Mouse (Mus musculus): ENCODE results near the gene Prkar1a. TPM values are rescaled to one million over a fixed set of nuclear protein-coding genes. Genes with fewer than 3 reads are reported as not detected.

The Prkar1a gene
- total RNA-seq, 2 experiments from 2014 or later: 428 to 430 TPM

DNA sequence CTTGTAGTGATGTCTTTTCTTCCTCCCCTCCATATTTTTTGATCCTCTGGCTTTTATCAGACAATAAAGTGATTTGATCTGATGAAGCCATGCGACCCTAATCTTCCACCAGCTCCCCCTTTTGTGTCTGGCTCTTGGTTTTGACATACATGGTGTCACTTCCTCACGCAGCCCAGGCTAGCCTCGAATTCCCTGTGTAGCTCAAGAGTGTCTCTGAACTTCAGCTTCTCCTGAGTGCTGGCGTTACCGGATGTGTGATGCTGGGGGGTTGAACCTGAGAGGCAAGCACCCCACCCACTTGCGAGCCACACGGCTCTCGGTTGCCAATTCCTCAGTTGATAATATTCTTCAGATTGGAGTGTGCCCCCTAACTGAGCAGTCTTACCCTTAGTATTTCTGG, 23.2 kb downstream of the Prkar1a start:
- no peak for DNase-seq (ENCODE audit: low spot score in 2 of 2)

DNA sequence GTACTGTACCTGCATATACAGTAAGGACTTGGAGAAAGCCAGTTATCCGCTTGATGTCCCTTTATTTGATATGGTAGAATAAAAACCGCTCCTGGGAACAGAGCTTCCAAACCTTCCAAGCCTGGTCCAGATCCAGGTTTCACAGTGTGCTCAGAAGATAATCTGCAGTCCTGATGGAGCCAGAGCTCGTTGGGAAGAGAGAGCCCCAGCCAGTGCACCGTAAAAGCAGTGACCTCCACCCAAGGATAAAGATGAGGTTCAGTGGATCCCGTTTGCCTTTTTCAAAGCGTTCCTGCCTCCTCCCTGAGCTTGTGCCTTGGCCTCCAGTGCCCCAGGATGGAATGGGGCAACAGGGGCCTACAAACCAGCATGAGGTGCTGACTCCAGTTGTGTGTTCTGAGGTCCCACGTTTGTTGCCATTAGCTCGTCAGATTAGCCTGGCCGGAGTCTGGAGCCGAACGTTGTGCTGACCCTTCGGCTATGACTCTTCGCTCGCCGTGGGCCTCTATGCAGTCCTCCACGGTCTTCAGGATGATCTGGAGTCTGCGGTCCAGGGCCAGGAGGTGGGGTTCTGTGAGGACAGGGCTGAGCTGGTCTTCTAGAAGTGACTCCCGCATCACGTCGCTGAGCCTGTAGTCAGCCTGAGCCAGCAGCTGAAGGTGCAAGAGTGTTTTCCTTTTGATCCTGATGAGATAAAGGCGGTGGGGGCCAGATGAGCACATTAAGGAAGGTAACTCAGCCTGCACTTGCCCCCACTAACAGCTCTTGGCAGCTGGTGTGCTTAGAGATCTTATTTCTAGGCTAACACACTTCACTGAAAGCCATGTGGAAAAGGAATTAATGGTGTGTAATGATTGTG, 23.9 kb downstream of the Prkar1a start:
- DNase-seq (ENCODE audit: low spot score in 2 of 2): no peak

DNA sequence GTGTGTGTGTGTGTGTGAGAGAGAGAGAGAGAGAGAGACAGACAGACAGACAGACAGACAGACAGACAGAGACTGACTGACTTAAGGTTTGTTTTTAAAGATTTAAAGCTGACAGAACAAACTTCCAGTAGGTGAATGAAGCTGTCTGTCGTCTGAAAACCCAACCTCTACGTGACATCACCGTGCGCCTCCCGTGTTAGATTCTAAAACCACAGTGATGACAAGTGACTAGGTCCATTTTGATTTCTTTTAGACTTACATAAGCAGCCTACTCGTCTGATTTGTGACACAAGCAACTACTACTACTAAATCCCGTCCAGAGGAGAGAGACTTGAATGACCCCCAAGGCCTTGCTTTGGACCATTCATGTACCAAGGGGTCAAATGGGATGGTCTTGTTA, 24.5 kb downstream of the Prkar1a start:
- no peak for DNase-seq (ENCODE audit: low spot score in 2 of 2)

DNA sequence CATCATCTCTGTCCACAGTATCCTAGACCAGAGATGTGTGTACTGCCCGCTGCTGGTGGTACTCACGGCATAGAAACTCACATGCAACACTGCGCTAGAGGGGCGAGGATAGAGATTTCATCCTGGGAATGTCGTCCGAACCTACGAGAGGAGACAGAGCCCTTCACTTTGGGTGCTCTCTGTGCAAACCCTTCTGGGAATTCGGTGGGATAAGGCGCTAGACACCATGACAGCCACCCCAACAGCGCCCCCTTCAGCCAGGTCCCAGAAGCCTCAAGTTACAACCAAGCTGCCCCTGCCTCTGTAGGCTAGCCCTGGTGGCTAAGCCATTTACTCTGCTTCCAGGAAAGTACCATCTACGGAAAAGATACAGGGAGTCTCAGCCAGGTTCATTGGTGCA, 25.3 kb downstream of the Prkar1a start:
- no peak for DNase-seq (ENCODE audit: low spot score in 2 of 2)

DNA sequence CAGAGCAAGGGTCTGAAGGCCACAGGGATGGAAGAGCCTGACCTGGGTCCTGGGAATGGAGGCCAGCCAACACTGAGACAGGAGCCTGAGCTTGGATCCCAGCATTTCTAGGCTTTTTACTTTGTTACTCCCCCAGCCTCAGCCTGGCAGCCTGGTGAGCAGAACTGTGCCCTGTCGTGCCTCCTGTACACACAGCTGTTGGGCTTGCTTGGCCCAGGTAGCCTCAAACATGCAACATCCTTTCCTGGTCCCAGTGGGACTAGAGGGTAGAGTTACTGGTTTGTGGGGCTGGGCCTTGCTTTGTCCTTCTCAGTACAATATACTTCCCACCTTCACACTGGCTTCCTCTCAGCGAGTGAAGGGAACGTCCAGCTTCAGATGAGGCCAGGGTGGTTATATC, 26.0 kb downstream of the Prkar1a start:
- no peak for DNase-seq (ENCODE audit: low spot score in 2 of 2)

DNA sequence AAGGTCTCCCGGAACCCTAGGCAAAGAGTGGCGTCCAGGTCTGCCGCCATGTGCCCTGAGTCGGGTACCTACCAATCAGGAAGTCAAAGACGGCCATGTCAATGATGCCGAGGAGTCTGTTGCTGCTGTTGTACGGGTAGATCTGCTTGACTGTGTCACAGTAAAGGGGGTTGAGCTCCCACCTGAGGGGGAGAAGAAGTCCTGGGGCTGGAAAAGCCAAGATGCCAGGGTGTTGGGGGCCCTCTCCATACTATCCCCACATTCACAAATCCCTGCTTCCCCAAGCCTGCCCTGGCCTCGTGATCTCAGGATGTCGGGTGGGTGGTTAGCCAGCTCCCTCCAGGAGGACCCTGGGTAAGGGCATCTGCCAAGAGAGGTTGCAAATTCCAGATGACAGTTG, 26.6 kb downstream of the Prkar1a start:
- DNase-seq (ENCODE audit: low spot score in 2 of 2): no peak

DNA sequence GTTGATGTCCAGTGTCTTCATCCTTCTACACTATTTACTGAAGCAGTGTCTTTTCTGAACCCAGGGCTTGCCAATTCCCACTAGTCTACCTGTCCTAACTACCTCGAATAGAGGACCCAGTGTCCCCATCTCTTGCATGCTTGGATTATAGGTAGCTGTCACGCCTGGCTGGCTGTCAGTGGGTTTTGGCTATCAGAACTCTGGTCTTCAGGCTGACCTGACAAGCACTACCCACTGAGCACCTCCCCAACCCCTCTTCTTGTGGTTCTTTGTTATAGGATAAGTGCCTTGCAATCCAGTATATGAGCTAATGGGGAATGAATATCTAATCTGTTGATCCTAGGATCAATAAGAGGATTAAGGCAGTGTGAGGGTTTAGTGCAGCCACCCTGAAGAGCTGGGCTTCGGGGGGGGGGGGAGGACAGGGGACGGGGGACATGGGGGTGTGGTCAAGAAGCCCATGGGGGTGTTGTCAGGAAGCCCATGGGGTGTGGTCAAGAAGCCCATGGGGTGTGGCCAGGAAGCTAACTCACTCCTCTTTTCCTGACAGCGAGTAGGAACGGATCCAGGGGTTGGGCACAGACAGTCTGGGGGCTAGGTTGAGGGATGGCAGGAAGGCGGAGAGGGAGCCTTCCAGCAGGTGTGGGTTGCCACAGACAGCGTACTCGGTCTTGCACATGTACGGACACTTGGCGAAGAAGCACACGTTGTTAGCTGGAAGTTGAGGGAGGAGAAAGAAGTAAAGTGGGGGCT, 27.6 kb downstream of the Prkar1a start:
- DNase-seq (ENCODE audit: low spot score in 2 of 2): no peak

DNA sequence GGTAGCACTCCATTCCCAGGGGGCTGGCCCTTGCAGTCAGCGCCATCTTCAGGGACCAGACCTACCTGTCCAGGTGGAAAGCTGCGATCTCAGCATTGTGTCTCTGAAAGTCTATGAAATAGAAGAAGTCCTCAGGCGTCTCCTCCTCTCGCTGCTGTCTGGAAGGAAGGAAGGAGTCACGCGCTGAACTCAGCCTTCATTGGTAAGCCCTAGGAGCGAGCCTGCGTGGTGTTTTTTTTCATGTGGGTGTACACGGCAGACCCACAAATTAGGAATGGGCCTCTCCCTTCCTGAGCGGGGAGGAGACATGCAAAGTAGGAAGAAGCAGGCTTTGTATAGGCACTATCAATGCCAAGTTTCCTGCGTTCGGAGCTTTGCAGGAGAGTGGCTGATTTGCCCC, 29.1 kb downstream of the Prkar1a start:
- DNase-seq (ENCODE audit: low spot score in 2 of 2): no peak

DNA sequence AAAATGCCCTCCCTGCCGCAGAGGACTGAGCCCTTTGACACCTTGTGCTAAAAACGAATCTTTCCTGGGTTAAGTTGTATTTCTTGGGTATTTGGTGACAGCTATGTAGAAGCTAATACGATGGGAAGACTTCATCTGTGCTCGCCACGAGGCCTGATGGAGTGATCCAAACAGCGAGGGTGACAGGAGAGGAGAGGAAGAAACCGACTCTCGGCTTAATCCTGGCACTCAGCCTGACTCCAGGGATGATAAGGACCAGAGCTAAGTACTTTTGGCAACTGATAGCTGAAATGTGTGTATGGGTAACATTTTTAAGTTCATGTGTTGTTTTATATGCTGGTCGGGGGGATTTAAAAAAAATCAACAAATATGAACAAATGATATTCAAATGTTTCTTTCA, 31.7 kb downstream of the Prkar1a start:
- DNase-seq (ENCODE audit: low spot score in 2 of 2): no peak

DNA sequence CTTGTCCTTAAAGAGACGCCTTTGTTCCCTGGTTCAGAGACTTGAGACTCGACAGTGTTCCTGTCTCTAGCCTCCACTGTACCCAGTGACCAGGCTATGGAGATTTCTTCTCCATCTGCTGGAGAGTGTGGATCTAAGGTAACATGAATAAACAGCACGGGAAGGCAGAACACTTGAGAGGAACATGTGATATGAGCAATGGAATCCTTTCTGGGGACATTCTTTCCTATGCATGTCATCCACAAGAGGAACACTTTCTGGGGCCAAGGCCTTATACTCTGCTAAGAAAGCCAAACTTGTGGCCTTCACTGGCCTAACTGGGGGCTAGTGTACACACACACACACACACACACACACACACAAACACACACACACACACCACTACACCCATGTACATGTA, 32.4 kb downstream of the Prkar1a start:
- no peak for DNase-seq (ENCODE audit: low spot score in 2 of 2)

DNA sequence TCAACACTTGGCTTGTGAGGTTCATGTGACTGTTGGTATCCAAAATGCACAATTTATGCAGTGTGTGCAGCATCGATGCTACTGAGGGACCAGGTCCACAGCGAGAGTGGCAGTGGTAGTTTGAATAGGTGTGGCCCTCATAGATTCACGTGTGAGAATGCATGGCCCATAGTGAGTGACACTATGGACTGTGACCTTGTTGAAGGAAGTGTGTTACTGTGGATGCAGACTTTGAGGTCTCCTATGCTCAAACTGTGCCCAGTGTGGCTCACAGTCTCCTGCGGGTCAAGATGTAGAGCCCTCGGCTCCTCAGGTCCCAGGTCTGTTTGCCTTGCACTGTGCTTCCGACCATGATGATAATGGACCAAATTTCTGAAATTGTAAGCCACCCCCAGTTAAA, 33.0 kb downstream of the Prkar1a start:
- no peak for DNase-seq (ENCODE audit: low spot score in 2 of 2)

DNA sequence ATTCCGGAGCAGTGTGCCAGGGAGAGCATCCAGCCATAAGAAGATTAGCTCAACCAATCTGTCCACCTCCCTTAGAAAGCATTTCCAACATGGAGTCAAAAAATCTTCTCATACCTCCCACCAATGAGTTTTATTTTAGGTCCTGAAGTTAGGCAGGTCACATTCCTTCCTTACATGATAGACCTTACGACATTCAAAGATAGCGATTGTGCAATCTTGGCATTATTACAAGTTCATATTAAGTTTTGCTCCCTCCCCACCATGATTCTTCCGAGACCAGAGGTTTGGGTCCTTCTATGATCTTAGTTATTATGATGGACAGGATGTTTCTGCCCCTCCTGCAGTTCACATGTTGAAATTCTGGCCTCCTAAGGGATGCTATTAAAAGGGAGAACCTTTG, 40.3 kb downstream of the Prkar1a start:
- DNase-seq (ENCODE audit: low spot score in 2 of 2): no peak

DNA sequence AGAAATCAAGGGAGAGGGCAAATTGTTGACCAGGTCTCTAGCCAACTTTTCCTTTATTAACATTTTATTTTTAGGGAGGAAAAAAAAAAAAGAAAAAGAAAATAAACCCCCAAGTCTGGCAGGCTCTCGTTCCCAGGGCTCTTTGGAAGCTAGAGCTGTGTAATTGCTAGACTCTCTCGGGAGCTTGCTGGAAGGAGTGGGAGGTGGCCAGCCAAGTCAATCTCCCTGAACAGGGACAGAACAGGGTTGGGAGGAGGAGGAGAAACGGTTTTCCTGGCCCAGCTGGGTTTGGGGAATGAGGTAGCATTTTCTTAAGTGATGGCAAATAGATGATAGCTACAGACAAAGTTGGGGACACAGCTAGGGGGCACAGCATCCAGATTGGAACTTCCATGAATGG, 43.5 kb downstream of the Prkar1a start:
- no peak for DNase-seq (ENCODE audit: low spot score in 2 of 2)

DNA sequence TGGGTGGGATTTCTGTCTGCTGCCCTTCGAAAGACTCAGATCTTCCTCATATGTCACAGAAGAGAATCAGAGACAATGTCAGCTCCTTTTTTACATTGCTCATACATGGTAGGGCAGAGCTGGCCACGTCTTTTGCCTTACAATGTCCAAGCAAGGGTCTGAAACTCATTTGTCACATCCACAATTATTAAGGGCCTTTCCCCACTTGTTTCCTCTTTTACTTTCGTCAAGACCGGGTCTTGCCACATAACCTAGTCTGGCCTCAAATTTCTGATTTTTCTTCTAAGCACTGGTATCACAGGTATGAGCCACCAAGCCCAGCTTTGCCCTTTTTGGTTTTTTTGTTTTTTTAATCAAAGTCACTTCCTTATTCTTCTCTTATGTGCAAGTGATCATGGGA, 47.3 kb downstream of the Prkar1a start:
- no peak for DNase-seq (ENCODE audit: low spot score in 2 of 2)

DNA sequence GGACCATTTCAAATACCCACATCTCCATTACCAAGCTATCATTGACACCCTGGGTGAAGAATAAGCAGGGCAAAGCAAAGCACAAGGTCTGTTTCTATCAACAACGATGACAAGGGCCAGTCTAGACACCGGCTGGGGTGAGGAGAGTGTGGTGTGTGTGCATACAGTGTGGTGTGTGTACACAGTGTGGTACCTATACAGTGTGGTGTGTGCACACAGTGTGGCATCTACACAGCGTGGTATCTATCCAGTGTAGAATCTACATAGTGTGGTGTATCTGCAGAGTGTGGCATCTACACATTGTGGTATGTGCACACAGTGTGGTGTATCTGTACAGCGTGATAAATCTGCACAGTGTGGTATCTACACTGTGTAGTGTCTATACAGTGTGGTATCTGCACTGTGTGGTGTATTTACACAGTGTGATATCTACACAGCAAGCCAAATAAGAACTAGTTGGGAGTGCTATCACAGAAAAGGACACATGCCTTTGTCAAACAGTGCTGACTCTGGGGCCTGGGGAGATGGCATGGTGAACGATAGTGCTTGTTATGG, 48.0 kb downstream of the Prkar1a start:
- no peak for DNase-seq (ENCODE audit: low spot score in 2 of 2)

DNA sequence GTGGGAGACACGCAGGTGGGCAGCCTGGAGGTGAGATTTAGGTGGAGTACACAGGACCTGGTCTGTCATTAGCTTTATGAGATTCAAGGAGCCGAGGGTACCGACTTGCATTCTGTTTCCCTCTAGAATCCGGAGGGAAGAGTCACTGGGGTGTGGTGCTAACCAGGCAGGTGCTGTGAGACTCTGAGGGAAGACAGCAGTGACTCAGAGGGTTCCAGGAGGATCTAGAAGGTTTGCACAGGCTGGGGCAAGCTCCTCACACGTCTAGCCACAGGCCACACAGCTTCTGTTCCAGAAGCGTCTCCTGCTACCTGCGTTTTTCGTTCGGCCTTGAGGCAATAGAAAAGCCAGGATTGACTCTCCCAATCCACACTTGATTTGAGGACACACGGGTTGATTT, 49.5 kb downstream of the Prkar1a start:
- DNase-seq (ENCODE audit: low spot score in 2 of 2): no peak

DNA sequence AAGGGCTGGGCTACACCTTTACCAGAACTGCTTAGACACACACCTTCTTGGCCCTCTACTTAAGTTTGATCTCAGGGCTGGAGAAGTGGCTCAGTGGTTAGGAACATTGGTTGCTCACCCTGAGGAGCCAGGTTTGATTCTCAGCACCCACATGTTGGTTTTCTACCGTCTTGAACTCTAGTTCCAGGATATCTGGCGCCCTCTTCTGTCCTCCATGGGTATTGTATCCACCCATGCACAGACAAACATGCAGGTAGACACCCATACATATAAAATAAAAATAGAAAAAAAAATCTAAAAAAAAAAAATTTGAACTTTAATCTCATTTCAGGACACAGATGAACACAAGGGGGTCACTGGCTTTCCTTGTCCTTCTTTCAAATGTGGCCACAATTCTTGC, 50.6 kb downstream of the Prkar1a start:
- no peak for DNase-seq (ENCODE audit: low spot score in 2 of 2)

DNA sequence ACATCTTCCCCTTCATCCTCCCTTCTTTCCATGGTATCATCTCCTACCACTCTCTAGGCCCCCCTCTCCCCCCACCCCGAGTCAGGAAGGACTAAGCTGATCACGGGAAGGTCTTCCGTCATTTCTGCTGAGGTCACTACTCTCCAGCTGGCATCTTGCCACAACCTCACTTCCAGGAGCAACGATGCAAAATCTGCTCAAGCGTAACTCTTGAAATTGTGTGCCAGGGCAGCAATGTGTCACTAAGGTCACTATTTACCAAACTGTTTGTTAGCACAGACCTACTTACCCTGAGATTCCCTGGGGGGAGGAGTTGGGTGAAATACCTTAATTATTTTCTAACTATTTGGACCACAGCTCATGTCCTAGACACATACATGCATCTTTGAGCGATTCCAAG, 51.6 kb downstream of the Prkar1a start:
- peak in 1 of 2 experiments; percentile 21 for DNase-seq (ENCODE audit: low spot score in 2 of 2)

DNA sequence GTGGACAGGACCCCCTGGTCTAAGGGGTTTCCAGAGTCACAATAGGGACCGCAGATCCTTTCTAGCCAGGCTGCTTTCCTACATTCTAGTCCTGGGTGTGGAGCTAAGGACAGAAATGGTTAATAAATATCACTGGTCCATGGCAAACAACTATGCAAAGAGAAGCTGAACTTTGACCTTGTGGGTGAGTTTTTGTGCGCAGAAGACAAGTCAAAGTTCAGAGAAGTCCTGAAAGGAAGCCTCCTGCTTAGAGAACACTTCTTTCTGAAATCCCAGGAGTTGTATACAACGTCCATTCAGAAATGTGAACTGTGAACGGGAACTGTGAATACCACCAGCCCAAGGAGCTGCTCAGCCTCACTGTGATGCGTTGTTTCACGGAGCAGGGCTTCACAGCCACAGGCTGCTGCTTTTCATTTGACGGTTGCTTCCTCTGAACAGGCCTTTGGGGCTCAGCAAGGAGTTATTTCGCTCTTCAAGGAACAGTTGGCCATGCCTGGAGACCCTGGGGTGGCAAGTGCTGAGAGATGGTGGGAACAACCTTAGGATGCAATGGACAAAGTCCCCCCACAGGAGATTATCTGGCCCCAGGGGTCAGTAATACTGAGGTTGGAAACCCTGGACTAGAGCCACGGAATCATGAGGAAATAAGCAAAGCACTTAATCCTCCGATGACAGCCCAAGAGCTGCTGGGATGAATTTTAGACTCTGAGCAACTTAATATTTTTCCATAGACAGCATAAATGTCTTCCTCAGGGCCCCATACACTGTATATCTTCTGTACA, 53.0 kb downstream of the Prkar1a start:
- no peak for DNase-seq (ENCODE audit: low spot score in 2 of 2)

DNA sequence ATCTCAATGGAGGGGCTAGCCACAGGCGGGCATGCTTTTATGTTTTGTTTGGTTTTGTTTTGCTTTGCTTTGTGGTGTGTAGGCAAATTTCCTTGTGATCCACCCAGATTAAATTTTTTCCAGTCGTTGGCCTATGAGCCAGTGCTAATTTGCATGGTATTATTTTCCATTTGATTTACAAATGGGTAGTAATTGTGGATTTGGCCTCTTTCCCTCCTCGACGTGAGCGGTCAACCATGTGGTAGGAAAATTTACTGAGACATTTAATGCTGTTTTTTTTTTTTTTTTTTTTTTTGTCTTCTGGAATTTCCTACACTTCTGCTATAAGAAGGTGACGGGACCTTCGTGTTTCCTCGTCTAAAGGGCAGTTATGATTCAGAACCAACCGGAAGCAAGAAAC, 54.6 kb downstream of the Prkar1a start:
- DNase-seq (ENCODE audit: low spot score in 2 of 2): no peak

Data from adrenal gland, postnatal 4 days (tissue).